In the genomic region with DNA sequence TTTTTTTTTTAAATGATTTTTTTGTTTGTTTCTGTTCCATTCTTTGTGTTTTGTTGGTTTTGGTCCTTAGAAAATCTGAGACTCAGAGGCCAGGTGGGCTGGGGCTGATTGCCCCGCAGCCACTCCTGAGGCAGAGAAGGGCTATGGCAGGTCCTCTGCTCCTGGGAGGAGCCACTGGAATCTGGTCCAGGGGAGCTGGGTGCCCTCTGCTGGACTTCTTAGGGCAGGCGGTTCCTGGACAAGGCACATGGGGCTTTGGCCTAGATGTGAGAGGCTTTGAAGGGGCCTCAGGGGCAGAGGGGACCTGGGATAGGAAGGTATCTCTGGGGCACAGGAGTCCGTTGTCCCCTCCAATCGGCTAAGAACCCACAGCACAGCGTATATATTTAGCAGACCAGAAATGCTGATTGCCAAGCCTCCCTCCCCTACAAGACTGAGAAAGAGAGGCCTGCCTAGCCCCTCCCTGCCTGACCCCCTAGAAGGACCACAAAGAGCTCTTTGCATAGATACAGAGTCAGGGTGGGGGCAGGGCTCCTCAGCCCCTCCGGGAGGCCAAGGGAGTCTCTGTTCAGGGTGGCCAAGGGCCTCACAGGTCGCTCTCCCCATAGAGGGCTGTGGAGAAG, we compare ENCODE assay signal across 8 mouse cellular contexts. TPM values are rescaled to one million over a fixed set of nuclear protein-coding genes. Genes with fewer than 3 reads are reported as not detected.
A peak's percentile ranks its signal among the peaks of the same experiment; 100 is the strongest.
DNase-seq lines count a peak whose midpoint lies in the region; ATAC-seq and TF ChIP-seq lines count a peak whose summit lies in the region.

No protein-coding gene starts in this region.

- no peaks in the 10 kb centered on the region for H3K9me3 ChIP-seq in ES-Bruce4 (replicated peaks; ENCODE audit: control insufficient read depth, insufficient read depth, low read length, poor library complexity, severe bottlenecking)
- no peaks in the 10 kb centered on the region for H3K9me3 ChIP-seq in embryonic facial prominence, embryonic 13.5 days
- no peaks in the 10 kb centered on the region for H3K9me3 ChIP-seq in intestine, embryonic 16.5 days (ENCODE audit: control insufficient read depth, low read length)
- no peaks in the 10 kb centered on the region for H3K9me3 ChIP-seq in liver, postnatal 0 days (ENCODE audit: low read length)

- H3K36me3 ChIP-seq in ES-Bruce4 (ENCODE audit: control insufficient read depth, insufficient read depth, low read length, poor library complexity, severe bottlenecking) = peaks cover 51% of the 10 kb centered on the region
- peaks cover 81% of the 10 kb centered on the region for H3K36me3 ChIP-seq in embryonic facial prominence, embryonic 13.5 days
- H3K36me3 ChIP-seq in intestine, embryonic 16.5 days (ENCODE audit: control insufficient read depth, insufficient read depth, low read length) = peaks cover 43% of the 10 kb centered on the region
- H3K36me3 ChIP-seq in liver, postnatal 0 days (replicated peaks; ENCODE audit: insufficient read depth, low read length) = peaks cover 73% of the 10 kb centered on the region

- H3K27ac ChIP-seq in ES-Bruce4 (ENCODE audit: insufficient read depth, low read length) = no peak overlapping the region
- H3K27ac ChIP-seq in embryonic facial prominence, embryonic 13.5 days = peak overlapping the region; percentile 66
- no peak overlapping the region for H3K27ac ChIP-seq in intestine, embryonic 16.5 days (ENCODE audit: low read length)
- H3K27ac ChIP-seq in liver, postnatal 0 days (ENCODE audit: low read depth) = no peak overlapping the region

- no peaks in the 10 kb centered on the region for H3K27me3 ChIP-seq in ES-Bruce4 (ENCODE audit: control insufficient read depth, insufficient read depth, low read length, poor library complexity, severe bottlenecking)
- peaks cover 23% of the 10 kb centered on the region for H3K27me3 ChIP-seq in embryonic facial prominence, embryonic 13.5 days
- peaks cover 3% of the 10 kb centered on the region; the same call in 1 of the 2 replicates for H3K27me3 ChIP-seq in intestine, embryonic 16.5 days (replicated peaks; ENCODE audit: control insufficient read depth, insufficient read depth, low read length)
- peaks cover 7% of the 10 kb centered on the region for H3K27me3 ChIP-seq in liver, postnatal 0 days (ENCODE audit: insufficient read depth, low read length)

- DNase-seq in gastrocnemius, adult 18-20 months (ENCODE audit: low spot score) = peak; percentile 60
- DNase-seq in gastrocnemius, adult 8-10 months (ENCODE audit: low spot score in 2 of 2) = no peak
- peak; percentile 50 for DNase-seq in liver, postnatal 0 days
- DNase-seq in skeletal muscle tissue, adult 2 months (ENCODE audit: low read depth, low spot score) = peak; percentile 42
- DNase-seq in cerebellum, adult 9-10 months = no peak

- H3K9ac ChIP-seq in ES-Bruce4 (ENCODE audit: low read depth, poor library complexity, severe bottlenecking) = no peak overlapping the region
- H3K9ac ChIP-seq in embryonic facial prominence, embryonic 13.5 days = 0 out of 2 replicates have a peak overlapping the region, but pooled peaks have one; percentile 16
- H3K9ac ChIP-seq in intestine, embryonic 16.5 days (ENCODE audit: low read depth, low read length) = no peak overlapping the region
- H3K9ac ChIP-seq in liver, postnatal 0 days (replicated peaks) = no peak overlapping the region

- TF ChIP-seq CTCF in ES-Bruce4 (IDR thresholded peaks at IDR 0.05; ENCODE audit: low read depth, low read length) = peak; percentile 61
- peak; percentile 66 for TF ChIP-seq CTCF in liver, postnatal 0 days (IDR thresholded peaks at IDR 0.05; ENCODE audit: low read depth)

- no peak for TF ChIP-seq POLR2A in ES-Bruce4 (IDR thresholded peaks at IDR 0.05; ENCODE audit: insufficient read depth, low read length)

- 46% methylated on average over 7 of the region's 7 CpGs for WGBS in embryonic facial prominence, embryonic 13.5 days
- WGBS in intestine, embryonic 16.5 days = 48% methylated on average over 7 of the region's 7 CpGs
- 73% methylated on average over 7 of the region's 7 CpGs for WGBS in liver, postnatal 0 days (ENCODE audit: insufficient replicate concordance)

- H3K4me1 ChIP-seq in ES-Bruce4 (ENCODE audit: control insufficient read depth, insufficient read depth, low read length) = no peaks in the 10 kb centered on the region
- H3K4me1 ChIP-seq in embryonic facial prominence, embryonic 13.5 days = peaks cover 17% of the 10 kb centered on the region
- peaks cover 5% of the 10 kb centered on the region for H3K4me1 ChIP-seq in intestine, embryonic 16.5 days (ENCODE audit: control insufficient read depth, insufficient read depth, low read length)
- peaks cover 3% of the 10 kb centered on the region; the same call in 1 of the 2 replicates for H3K4me1 ChIP-seq in liver, postnatal 0 days (ENCODE audit: insufficient read depth)

- H3K4me3 ChIP-seq in ES-Bruce4 (ENCODE audit: low read depth, low read length) = no peak overlapping the region
- H3K4me3 ChIP-seq in embryonic facial prominence, embryonic 13.5 days = no peak overlapping the region
- H3K4me3 ChIP-seq in intestine, embryonic 16.5 days (ENCODE audit: low read length) = no peak overlapping the region
- no peak overlapping the region for H3K4me3 ChIP-seq in liver, postnatal 0 days (ENCODE audit: low read depth, low read length)

- TF ChIP-seq EP300 in ES-Bruce4 (IDR thresholded peaks at IDR 0.05; ENCODE audit: insufficient read depth, low read depth, low read length) = no peak
- TF ChIP-seq EP300 in liver, postnatal 0 days (IDR thresholded peaks at IDR 0.05; ENCODE audit: low read depth) = no peak

- ATAC-seq in embryonic facial prominence, embryonic 13.5 days (ENCODE audit: insufficient number of reproducible peaks, insufficient read depth, low FRiP score, low TSS enrichment, low read depth) = no peak
- peak; percentile 62 for ATAC-seq in intestine, embryonic 16.5 days
- peak; percentile 36; the same call in 1 of the 2 replicates for ATAC-seq in liver, postnatal 0 days

- no peak overlapping the region for H3K4me2 ChIP-seq in embryonic facial prominence, embryonic 13.5 days
- H3K4me2 ChIP-seq in intestine, embryonic 16.5 days (ENCODE audit: low read depth, low read length) = no peak overlapping the region
- no peak overlapping the region for H3K4me2 ChIP-seq in liver, postnatal 0 days (ENCODE audit: low read depth, low read length)

RNA-seq across cellular contexts. Expression of gene Capn12, which starts 12.5 kb away (rescaled TPM):
- under 1 TPM; 0.09 TPM for total RNA-seq in gastrocnemius, adult 18-20 months (2021)
- total RNA-seq in gastrocnemius, adult 8-10 months (2022) = under 1 TPM in 1 of 4 experiments, not detected in 3; 0.11 TPM
- 0.21 and 0.33 TPM in 2 replicates for polyA plus RNA-seq in ES-Bruce4 (2011; ENCODE audit: insufficient read depth, insufficient read length, low read depth, missing spikeins)
- polyA plus RNA-seq in embryonic facial prominence, embryonic 13.5 days (2015; fragmentation: Nextera tagmentation; extraction: Ambion mirVana) = 0.69 and 1.2 TPM in 2 replicates
- 0.29 and 0.39 TPM in 2 replicates for polyA plus RNA-seq in intestine, embryonic 16.5 days (2015; fragmentation: Nextera tagmentation; extraction: Ambion mirVana)
- 0.09 and 0.23 TPM in 2 replicates for polyA plus RNA-seq in liver, postnatal 0 days (2015; fragmentation: Nextera tagmentation; extraction: Ambion mirVana)

RNA-seq across cellular contexts. Expression of gene Lgals7, which starts 30.1 kb away (rescaled TPM):
- total RNA-seq in gastrocnemius, adult 18-20 months (2021) = under 1 TPM in 1 of 2 experiments, not detected in 1; 0.66 TPM
- total RNA-seq in gastrocnemius, adult 8-10 months (2022) = not detected
- not detected in 2 replicates for polyA plus RNA-seq in ES-Bruce4 (2011; ENCODE audit: insufficient read depth, insufficient read length, low read depth, missing spikeins)
- polyA plus RNA-seq in embryonic facial prominence, embryonic 13.5 days (2015; fragmentation: Nextera tagmentation; extraction: Ambion mirVana) = 25.5 and 29.4 TPM in 2 replicates
- polyA plus RNA-seq in intestine, embryonic 16.5 days (2015; fragmentation: Nextera tagmentation; extraction: Ambion mirVana) = 0.56 and 0.97 TPM in 2 replicates
- polyA plus RNA-seq in liver, postnatal 0 days (2015; fragmentation: Nextera tagmentation; extraction: Ambion mirVana) = 0.14 and 0.34 TPM in 2 replicates

Comparison
In these comparisons a context has a peak if more than half of its experiments do, and no peak if none do; other contexts are left out.
1. DNase-seq: peak in gastrocnemius, adult 18-20 months (single experiment), liver, postnatal 0 days (single experiment) and skeletal muscle tissue, adult 2 months (single experiment); none in gastrocnemius, adult 8-10 months (0 of 2) and cerebellum, adult 9-10 months (single experiment).
2. RNA of gene Lgals7, which starts 30.1 kb away (polyA plus RNA-seq): 25.5 to 29.4 TPM in embryonic facial prominence, embryonic 13.5 days; 0.56 to 0.97 TPM in intestine, embryonic 16.5 days, 0.14 to 0.34 TPM in liver, postnatal 0 days and not detected in ES-Bruce4; every median in the first group is over 10 times any median in the second.